Mouse (Mus musculus) neural tube, embryonic 15.5 days (tissue): ENCODE measurements around the gene Inpp1. TPM values are rescaled to one million over a fixed set of nuclear protein-coding genes. Genes with fewer than 3 reads are reported as not detected.

Source experiments
- polyA plus RNA-seq: library from polyadenylated mRNA; unstranded; fragments of >200 nt; fragmentation: Nextera tagmentation; extraction: Ambion mirVana; gene quantifications from 2 replicates; pipeline ENCODE4 v1.2.1, GENCODE M21; 2015

Inpp1 gene
- polyA plus RNA-seq, 1 experiment from 2014 or later = 47.1 TPM

Other genes with a start within 250 kb of the Inpp1 start
- gene Nemp2, start 187.0 kb downstream of the Inpp1 start, polyA plus RNA-seq = 3.8 and 5.8 TPM in 2 replicates
- 10.2 and 11.7 TPM in 2 replicates for gene Mfsd6, start 90.2 kb downstream of the Inpp1 start, polyA plus RNA-seq
- 29.2 and 30.9 TPM in 2 replicates for gene Hibch, start 27.2 kb upstream of the Inpp1 start, polyA plus RNA-seq
- gene 1700019D03Rik, start 202.5 kb upstream of the Inpp1 start, polyA plus RNA-seq = 5.3 and 5.7 TPM in 2 replicates
- 0.74 and 0.81 TPM in 2 replicates for gene Mstn, start 244.0 kb upstream of the Inpp1 start, polyA plus RNA-seq